Mouse (Mus musculus) hindbrain, embryonic 14.5 days (tissue): ENCODE results near the gene Sec61b. TPM values are rescaled to one million over a fixed set of nuclear protein-coding genes. Genes with fewer than 3 reads are reported as not detected.

ENCODE experiments used
- ATAC-seq: fragments of 200-750 bp; cut with Nextera tagmentation; 2 replicates; pipeline ENCODE4 v1.8.0; 2017; ENCODE audit warnings: moderate number of reproducible peaks, mild to moderate bottlenecking, moderate TSS enrichment, moderate library complexity; ENCODE audit not compliant: low FRiP score
- DNase-seq: peaks from one replicate; pipeline ENCODE4 v3.0.0-alpha.2; 2015; ENCODE audit warnings: low spot score
- H3K27ac ChIP-seq: fragments of 300-500 bp; sonication (generic); 2 replicates; pipeline ENCODE4 v1.5.1; 2014; ENCODE audit warnings: mild to moderate bottlenecking, moderate library complexity
- H3K27me3 ChIP-seq: fragments of 300-500 bp; sonication (generic); 2 replicates; pipeline ENCODE4 v1.6.1; 2014; ENCODE audit warnings: mild to moderate bottlenecking, low read length, mixed read lengths; ENCODE audit not compliant: control insufficient read depth, insufficient read depth
- H3K36me3 ChIP-seq: fragments of 300-500 bp; sonication (generic); replicated peaks from 2 replicates; pipeline ENCODE4 v1.6.1; 2014; ENCODE audit not compliant: control insufficient read depth, insufficient read depth
- H3K4me1 ChIP-seq: fragments of 300-500 bp; sonication (generic); replicated peaks from 2 replicates; pipeline ENCODE4 v1.6.1; 2014; ENCODE audit warnings: antibody characterized with exemption, low read length, mixed read lengths; ENCODE audit not compliant: control insufficient read depth, insufficient read depth
- H3K4me2 ChIP-seq: fragments of 300-500 bp; sonication (generic); replicated peaks from 2 replicates; pipeline ENCODE4 v1.6.1; 2014; ENCODE audit warnings: mild to moderate bottlenecking, moderate library complexity
- H3K4me3 ChIP-seq: fragments of 300-500 bp; sonication (generic); replicated peaks from 2 replicates; pipeline ENCODE4 v1.5.1; 2014; ENCODE audit warnings: mild to moderate bottlenecking, low read length
- H3K9ac ChIP-seq: fragments of 300-500 bp; sonication (generic); 2 replicates; pipeline ENCODE4 v1.6.1; 2014
- H3K9me3 ChIP-seq: fragments of 300-500 bp; sonication (generic); 2 replicates; pipeline ENCODE4 v1.6.1; 2016; ENCODE audit warnings: low read length; ENCODE audit not compliant: control insufficient read depth
- WGBS: fragments of 180-500 bp; shearing (Covaris S2); extraction: QIAGEN DNeasy Blood & Tissue Kit; methylation state at CpG from one replicate; pipeline ENCODE4 v1.1.7; 2014; 5-methylcytosine and 5-hydroxymethylcytosine counted together
- polyA plus RNA-seq: library from polyadenylated mRNA; unstranded; fragments of >200 nt; fragmentation: Nextera tagmentation; extraction: Ambion mirVana; gene quantifications from 2 replicates; pipeline ENCODE4 v1.2.1, GENCODE M21; 2014

The Sec61b gene
- polyA plus RNA-seq, 1 experiment from 2014 or later, result 266 TPM

GRCm38 (mm10) chr4:47474730-47475643 lies 529 bp downstream of the Sec61b start:
- peak overlapping the region; percentile 79 for H3K4me3 ChIP-seq
- no peaks in the 10 kb centered on the region for H3K27me3 ChIP-seq
- 15% methylated on average over 31 of the region's 31 CpGs for WGBS
- peak overlapping the region; percentile 98 for H3K27ac ChIP-seq
- no peak for DNase-seq
- ATAC-seq, result no peak
- peak overlapping the region; percentile 78 for H3K4me2 ChIP-seq
- H3K36me3 ChIP-seq, result peaks cover 60% of the 10 kb centered on the region
- H3K9me3 ChIP-seq, result peaks cover 4% of the 10 kb centered on the region
- H3K9ac ChIP-seq, result peak overlapping the region; percentile 91
- H3K4me1 ChIP-seq, result peaks cover 22% of the 10 kb centered on the region

DNA sequence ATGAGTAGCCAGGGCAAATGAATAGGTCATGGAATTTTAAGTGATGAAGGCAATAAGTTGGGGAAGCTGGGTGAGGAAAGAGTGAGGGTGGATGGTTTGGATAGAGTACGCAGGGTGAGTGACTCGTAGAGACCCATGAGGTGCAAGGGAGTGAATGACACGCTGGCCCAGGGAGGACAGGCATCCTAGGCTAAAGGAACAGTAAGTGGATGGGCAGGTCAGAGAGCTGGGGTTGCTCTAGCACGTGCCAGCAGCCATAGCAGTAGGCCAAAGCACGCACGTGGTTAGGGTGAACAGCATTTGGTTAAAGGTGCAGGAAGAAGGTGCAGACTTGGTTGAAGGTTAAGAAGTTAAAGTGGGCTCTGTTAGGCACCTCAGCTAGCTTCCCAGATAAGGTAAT lies 3.1 kb downstream of the Sec61b start:
- H3K4me3 ChIP-seq, result no peak overlapping the region
- peaks cover 17% of the 10 kb centered on the region for H3K4me1 ChIP-seq
- no peak overlapping the region for H3K9ac ChIP-seq
- H3K36me3 ChIP-seq, result peaks cover 63% of the 10 kb centered on the region
- WGBS, result 98% methylated on average over 6 of the region's 6 CpGs
- H3K27ac ChIP-seq, result no peak overlapping the region
- H3K9me3 ChIP-seq, result no peaks in the 10 kb centered on the region
- no peak overlapping the region for H3K4me2 ChIP-seq
- H3K27me3 ChIP-seq, result no peaks in the 10 kb centered on the region
- ATAC-seq (no peak), DNase-seq (no peak)

GRCm38 (mm10) chr4:47480095-47480494 lies 5.6 kb downstream of the Sec61b start:
- H3K4me1 ChIP-seq, result peaks cover 8% of the 10 kb centered on the region
- H3K36me3 ChIP-seq, result peaks cover 80% of the 10 kb centered on the region
- H3K9ac ChIP-seq, result no peak overlapping the region
- 95% methylated on average over 13 of the region's 13 CpGs for WGBS
- no peaks in the 10 kb centered on the region for H3K9me3 ChIP-seq
- no peak for ATAC-seq
- H3K4me3 ChIP-seq, result no peak overlapping the region
- no peak overlapping the region for H3K4me2 ChIP-seq
- H3K27ac ChIP-seq, result no peak overlapping the region
- no peak for DNase-seq
- no peaks in the 10 kb centered on the region for H3K27me3 ChIP-seq

GRCm38 (mm10) chr4:47480576-47480975 lies 6.1 kb downstream of the Sec61b start:
- no peak overlapping the region for H3K27ac ChIP-seq
- H3K9me3 ChIP-seq, result no peaks in the 10 kb centered on the region
- H3K4me1 ChIP-seq, result peaks cover 3% of the 10 kb centered on the region
- no peak overlapping the region for H3K9ac ChIP-seq
- H3K27me3 ChIP-seq, result no peaks in the 10 kb centered on the region
- no peak overlapping the region for H3K4me2 ChIP-seq
- no peak overlapping the region for H3K4me3 ChIP-seq
- ATAC-seq (no peak), DNase-seq (no peak)
- 94% methylated on average over 9 of the region's 9 CpGs for WGBS
- H3K36me3 ChIP-seq, result peaks cover 80% of the 10 kb centered on the region

DNA sequence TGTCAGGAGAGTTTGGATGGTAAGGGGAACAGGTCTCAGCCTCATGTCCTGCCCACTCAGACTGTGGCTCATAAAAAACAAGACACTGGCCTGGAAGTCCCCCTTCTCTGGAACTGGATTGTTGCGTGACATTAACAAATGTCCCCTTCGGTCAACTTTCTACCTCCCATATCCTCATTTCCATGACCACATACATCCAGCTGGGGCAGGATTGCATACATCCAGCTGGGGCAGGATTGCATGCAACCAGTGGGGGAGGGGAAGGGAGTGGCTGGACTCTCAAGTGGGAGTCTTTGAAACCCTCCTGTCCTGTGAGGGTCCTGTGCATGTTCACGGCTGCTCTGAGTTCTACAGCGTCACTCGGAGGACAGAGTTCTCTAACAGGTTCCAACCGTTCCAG lies 16.8 kb downstream of the Sec61b start:
- peaks cover 8% of the 10 kb centered on the region for H3K4me1 ChIP-seq
- no peaks in the 10 kb centered on the region for H3K9me3 ChIP-seq
- H3K4me2 ChIP-seq, result no peak overlapping the region
- H3K36me3 ChIP-seq, result no peaks in the 10 kb centered on the region
- DNase-seq (no peak), ATAC-seq (no peak)
- no peak overlapping the region for H3K9ac ChIP-seq
- WGBS, result 82% methylated on average over 6 of the region's 6 CpGs
- no peak overlapping the region for H3K4me3 ChIP-seq
- no peaks in the 10 kb centered on the region for H3K27me3 ChIP-seq
- no peak overlapping the region for H3K27ac ChIP-seq

GRCm38 (mm10) chr4:47492311-47493086 lies 18.0 kb downstream of the Sec61b start:
- Histone ChIP-seq H3K4me2 (no peak overlapping the region), H3K27me3 (no peaks in the 10 kb centered on the region), H3K27ac (peak overlapping the region; percentile 9; the same call in 1 of the 2 replicates), H3K4me1 (peaks cover 8% of the 10 kb centered on the region), H3K4me3 (no peak overlapping the region), H3K9me3 (no peaks in the 10 kb centered on the region), H3K9ac (no peak overlapping the region), H3K36me3 (no peaks in the 10 kb centered on the region)
- WGBS, result 33% methylated on average over 12 of the region's 12 CpGs
- DNase-seq (no peak), ATAC-seq (no peak)

GRCm38 (mm10) chr4:47493456-47493855 lies 19.0 kb downstream of the Sec61b start:
- no peak overlapping the region for H3K27ac ChIP-seq
- no peak overlapping the region for H3K9ac ChIP-seq
- no peak for ATAC-seq
- no peaks in the 10 kb centered on the region for H3K9me3 ChIP-seq
- no peak overlapping the region for H3K4me2 ChIP-seq
- 70% methylated on average over 8 of the region's 8 CpGs for WGBS
- peaks cover 8% of the 10 kb centered on the region for H3K4me1 ChIP-seq
- DNase-seq, result no peak
- no peak overlapping the region for H3K4me3 ChIP-seq
- no peaks in the 10 kb centered on the region for H3K36me3 ChIP-seq
- H3K27me3 ChIP-seq, result no peaks in the 10 kb centered on the region

GRCm38 (mm10) chr4:47494137-47494536 lies 19.7 kb downstream of the Sec61b start:
- Histone ChIP-seq H3K36me3 (no peaks in the 10 kb centered on the region), H3K27ac (no peak overlapping the region), H3K9ac (no peak overlapping the region), H3K27me3 (no peaks in the 10 kb centered on the region), H3K4me3 (no peak overlapping the region), H3K9me3 (no peaks in the 10 kb centered on the region), H3K4me1 (peaks cover 8% of the 10 kb centered on the region), H3K4me2 (no peak overlapping the region)
- WGBS, result 67% methylated on average over 1 of the region's 1 CpGs
- DNase-seq, result no peak
- ATAC-seq, result no peak

DNA sequence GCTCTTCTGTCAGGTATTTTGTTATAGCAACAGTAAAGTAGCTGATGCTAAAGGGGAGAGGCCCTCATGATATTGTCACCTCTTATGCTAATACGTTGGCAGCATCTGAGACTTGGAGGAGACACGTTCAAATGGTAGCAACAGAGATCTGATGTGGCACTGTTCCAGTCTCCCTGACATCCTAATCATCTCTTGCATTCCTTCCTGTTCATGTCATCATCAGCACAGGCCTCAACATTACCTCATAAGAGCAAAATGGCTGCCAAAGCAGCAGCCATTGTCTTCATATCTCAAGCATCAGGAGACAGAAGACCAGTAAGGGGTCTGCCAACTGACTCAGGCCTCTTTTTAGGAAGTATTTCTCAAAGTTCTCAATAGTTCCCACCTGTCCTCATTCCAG lies 20.2 kb downstream of the Sec61b start:
- Histone ChIP-seq H3K36me3 (no peaks in the 10 kb centered on the region), H3K4me2 (no peak overlapping the region)
- WGBS, result 92% methylated on average over 2 of the region's 2 CpGs

More for the DNA sequence above, 20.2 kb downstream of the Sec61b start:
- Histone ChIP-seq H3K4me1 (peaks cover 8% of the 10 kb centered on the region), H3K27ac (no peak overlapping the region), H3K27me3 (no peaks in the 10 kb centered on the region), H3K9ac (no peak overlapping the region), H3K9me3 (no peaks in the 10 kb centered on the region), H3K4me3 (no peak overlapping the region)
- ATAC-seq, result no peak
- no peak for DNase-seq
